Mouse (Mus musculus) adrenal gland, adult 8-10 months (tissue): Measurements from ENCODE around the gene Rsph10b. TPM values are rescaled to one million over a fixed set of nuclear protein-coding genes. Genes with fewer than 3 reads are reported as not detected.
A peak's percentile ranks its signal among the peaks of the same experiment; 100 is the strongest.

Experiments used
- DNase-seq: peaks from one replicate; pipeline ENCODE4 v3.0.0; 2022
- total RNA-seq, 4 experiments: library from RNA; stranded (reverse); gene quantifications; 2 replicates each; pipeline ENCODE4 v1.2.4; 2022

Gene Rsph10b
- total RNA-seq, 4 experiments from 2014 or later: 3.2 to 20.5 (median 6.1) TPM

DNA sequence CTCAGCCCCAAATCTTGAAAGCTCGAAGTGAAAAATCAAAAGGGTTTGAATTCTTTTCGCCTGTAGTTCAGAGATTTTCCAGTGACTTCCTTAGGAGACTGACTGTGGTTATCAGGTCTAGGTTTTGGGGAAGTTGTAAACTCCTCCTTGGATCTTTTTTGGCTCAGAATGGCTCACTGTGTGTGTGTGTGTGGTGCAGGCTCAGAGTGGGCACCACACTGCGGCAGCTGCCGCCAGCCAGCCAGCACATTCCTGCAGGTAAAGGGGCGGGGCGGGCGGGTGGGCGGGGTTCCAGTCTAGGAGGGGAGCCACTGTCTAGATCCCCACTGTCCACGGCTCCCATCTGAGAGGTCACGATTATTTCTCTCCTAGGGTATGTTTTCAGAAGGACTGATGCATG, 8.8 kb downstream of the Rsph10b start:
- no peak for DNase-seq

GRCm38 (mm10) chr5:143943231-143944125, 10.6 kb downstream of the Rsph10b start:
- no peak for DNase-seq

DNA sequence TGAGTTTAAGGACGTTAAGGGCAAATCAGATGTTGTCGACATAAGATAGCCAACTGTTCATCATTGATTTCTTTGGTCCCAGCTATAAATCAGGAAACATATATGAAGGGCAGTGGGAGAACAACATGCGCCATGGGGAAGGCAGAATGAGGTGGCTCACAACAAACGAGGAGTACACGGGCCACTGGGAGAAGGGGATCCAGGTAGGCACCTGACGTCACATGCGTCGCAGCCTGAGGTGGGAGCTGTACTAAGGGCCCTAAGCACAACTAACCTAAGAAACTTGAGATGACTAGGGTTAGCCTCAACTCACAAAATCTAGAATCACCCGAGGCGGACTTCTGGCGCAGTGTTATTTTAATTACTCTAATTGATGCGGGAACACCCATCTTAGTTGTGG, 15.5 kb downstream of the Rsph10b start:
- no peak for DNase-seq

DNA sequence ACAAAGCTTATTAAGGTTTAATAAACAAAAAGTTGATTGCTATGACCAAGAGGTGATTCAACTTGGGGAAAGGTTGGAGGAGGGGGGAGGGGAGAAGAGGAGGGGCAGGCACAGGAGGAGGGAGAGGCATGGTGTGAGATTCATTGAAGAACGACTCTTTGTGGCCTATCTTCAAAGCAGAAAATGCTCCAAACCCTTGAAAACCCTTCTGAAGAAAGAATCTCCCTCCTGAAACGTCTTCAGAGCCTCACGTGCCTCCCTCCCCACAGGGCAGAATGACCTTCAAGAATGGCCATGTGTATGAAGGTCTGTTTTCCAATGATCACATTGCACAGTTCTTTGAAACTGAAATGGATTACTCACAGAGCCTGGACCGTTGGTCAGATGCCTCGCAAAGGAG, 17.2 kb downstream of the Rsph10b start:
- DNase-seq: no peak

GRCm38 (mm10) chr5:143957101-143957500, 24.3 kb downstream of the Rsph10b start:
- no peak for DNase-seq

GRCm38 (mm10) chr5:143959551-143959950, 26.7 kb downstream of the Rsph10b start:
- no peak for DNase-seq

GRCm38 (mm10) chr5:143961176-143961575, 28.3 kb downstream of the Rsph10b start:
- DNase-seq: no peak

GRCm38 (mm10) chr5:143965586-143966345, 32.9 kb downstream of the Rsph10b start:
- DNase-seq: peak; percentile 81

DNA sequence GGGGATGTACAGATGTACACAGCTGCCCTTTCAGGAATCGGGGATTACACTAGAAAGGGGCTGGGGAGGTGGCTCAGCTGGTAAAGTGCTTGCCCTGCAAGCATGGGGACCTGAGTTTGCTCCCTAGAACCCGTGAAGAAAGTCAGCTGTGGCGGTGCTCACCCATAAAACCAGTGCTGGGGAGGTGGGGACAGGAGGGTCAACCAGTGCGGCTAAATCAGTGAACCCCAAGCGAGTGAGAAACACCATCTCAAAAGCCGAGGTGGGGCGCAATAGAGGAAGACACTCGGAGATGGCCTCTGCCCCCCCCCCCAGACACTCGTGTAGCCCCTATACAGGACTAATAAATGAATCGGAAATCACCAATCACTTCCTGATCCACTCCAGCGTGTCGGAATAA, 33.8 kb downstream of the Rsph10b start:
- no peak for DNase-seq

DNA sequence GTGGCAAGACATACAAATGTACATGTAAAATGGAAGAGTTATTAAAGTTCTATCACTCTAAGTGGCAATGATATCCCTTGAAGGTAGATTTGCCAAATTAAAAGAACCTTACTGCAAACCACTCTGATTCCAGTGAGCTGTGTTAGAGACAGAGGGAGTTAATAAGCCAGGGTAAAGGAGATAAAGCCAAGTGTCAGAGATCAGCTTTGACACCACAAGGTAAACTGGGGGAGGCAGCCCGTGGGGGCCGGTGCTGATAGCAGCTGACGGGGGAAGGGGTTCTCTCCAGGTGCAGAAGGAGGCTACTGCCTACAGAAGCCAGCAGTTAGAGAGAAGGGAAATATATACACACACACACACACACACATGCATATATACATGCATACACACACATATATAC, 39.8 kb downstream of the Rsph10b start:
- no peak for DNase-seq

DNA sequence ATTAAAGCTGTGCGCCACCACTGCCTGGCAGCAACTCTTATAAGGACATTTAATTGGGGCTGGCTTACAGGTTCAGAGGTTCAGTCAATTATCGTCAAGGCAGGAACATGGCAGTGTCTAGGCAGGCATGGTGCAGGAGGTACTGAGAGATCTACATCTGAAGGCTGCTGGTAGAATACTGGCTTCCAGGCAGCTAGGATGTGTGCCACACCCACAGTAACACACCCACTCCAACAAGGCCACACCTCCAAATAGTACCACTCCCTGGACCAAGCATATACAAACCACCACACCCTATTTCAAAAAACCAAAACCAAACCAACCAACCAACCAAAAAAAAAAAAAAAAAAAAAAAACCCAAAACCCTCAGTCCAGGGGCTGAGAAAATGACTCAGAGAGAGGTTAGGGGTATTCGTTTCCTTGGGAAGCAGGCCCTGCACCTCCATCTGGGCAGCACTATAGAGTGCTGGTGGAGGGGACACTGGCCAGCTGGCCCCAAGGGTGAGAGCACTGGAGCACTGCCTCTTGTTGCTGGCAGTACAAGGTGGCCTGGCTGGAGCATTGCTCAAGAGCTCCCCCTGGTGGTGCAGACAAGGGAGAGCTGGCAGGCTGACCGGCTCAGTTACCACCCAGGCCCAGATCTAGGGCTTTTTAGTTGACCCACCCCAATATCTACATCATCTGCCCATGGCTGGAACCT, 42.2 kb downstream of the Rsph10b start:
- peak; percentile 47 for DNase-seq

DNA sequence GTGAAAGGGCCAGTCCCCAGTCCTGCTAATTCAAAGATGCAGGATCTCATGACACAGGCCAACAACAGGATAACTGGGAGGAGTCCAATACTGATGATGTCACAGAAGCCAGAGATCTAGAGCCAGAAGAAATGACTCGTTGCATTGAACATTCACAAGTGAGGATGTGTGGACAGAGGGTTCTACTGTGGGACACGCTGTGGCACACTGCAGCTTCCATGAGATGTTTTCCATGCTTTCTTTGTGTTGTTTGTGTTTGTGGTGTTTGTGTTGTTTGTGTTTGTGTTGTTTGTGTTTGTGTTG, 42.7 kb downstream of the Rsph10b start:
- no peak for DNase-seq

- DNase-seq: no peak
Observed at GRCm38 (mm10) chr5:143976232-143976631, 43.4 kb downstream of the Rsph10b start.

- no peak for DNase-seq
Observed at GRCm38 (mm10) chr5:143976726-143977431, 44.0 kb downstream of the Rsph10b start.

DNA sequence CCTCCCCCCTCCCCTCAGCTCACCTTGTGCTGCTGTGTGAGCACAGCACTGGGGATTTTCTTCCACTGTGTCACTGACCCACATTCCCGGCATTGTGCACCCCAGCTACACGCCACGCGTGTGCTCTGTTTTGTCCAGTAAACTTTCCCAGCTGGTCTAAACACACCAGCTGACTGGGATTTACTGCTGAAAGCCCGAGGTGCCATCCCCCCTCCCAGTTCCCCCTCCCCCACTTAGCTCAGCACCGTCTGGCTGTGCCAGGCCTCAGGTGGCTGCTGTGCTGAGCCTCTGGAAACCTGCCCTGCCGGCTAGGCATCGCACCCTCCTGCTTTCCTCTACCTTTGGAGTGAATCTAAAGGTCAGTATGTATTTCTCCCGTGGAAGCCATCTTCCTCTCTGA, 48.0 kb downstream of the Rsph10b start:
- DNase-seq: no peak

GRCm38 (mm10) chr5:143982361-143982760, 49.5 kb downstream of the Rsph10b start:
- DNase-seq: no peak

DNA sequence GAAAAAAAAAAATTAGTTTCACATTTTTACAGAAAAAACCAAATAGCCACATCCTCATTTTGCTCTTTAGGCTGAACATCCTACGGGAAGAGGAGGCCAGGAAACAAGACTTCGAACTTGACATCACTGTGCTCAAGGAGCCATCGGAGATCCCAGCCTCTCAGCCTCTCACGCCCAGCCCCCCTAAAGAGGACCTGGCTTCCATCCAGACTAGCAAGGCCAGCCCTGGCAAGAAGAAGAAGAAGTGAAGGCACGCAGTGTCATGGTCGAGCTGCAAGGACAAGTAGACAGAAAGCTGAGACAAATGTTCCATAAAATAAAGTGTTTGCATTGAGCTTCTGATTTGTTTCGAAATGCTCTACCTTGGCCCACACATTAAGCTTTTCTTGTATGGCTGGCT, 52.5 kb downstream of the Rsph10b start:
- peak; percentile 79 for DNase-seq

DNA sequence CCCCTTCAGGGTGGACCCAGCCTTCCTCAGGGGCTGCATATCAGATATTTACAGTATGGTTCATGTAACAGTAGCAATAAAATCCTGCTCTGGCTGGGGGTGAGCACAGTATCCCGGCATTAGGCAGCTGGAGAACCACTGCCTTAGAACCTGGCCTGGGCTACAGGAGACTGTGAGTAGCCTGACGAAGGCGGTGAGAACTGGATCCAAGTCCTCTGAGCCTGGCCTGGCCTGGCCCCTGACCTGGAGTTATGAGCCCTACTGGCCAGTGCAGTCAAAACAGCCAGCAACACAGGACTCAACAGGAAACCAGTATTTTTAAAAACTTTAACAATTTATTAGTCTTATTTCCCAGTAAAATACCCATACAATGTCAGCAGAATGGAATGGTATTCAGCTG, 54.8 kb downstream of the Rsph10b start:
- no peak for DNase-seq

DNA sequence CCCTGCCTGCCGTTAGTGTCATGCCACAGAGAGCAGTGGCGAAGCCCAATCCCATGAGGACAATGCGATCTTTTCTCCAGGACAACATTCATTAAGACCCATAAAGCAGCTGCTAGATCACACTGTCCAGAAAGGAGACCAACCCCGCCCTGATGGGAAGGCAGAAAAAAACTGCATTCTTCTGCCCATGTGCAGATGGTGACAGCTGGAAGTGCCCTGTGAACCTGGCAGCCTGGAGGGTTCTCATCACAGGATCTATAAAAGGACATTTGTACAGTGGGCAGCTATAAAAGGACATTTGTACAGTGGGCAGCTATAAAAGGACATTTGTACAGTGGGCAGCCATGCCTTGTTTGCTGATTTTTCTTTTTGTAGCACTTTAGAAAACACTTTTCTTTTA, 56.2 kb downstream of the Rsph10b start:
- DNase-seq: no peak

DNA sequence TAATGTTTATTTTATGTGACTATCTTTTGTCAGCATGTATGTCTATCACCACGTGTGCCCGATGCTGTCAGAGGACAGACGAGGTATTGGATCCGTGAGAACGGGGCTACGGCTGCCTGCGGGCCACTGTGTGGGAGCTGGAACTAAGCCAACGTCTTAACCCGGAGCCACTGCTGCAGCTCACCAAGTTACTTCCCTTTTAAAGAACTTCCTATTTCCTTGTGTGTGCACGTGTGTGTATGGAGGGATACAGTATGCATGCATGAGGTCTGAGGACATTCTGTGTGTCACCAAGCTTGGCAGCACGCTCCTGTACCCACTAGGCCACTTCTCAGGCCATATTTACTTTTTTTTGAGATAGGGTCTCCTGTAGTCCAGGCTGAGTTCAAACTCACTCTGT, 57.3 kb downstream of the Rsph10b start:
- DNase-seq: no peak

- DNase-seq: no peak
Observed at GRCm38 (mm10) chr5:143992661-143993060, 59.8 kb downstream of the Rsph10b start.

DNA sequence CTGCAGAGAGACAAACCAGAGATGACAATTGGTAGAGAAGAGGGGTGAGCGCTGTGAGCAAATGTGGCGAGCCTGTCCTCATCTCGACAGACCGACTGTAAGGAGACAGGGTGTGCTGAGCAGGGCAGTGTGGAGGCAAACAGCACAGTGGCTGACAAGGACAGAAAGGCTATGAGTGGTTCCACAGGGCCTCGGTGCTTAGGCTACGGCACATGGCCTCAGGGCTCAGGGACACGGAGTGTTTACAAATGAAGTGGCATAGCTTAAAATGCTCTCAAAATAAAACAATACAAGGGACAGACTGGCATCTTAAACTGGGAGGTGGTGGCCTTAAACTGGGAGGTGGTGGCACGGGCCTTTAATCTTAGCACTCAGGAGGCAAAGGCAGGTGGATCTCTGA, 60.4 kb downstream of the Rsph10b start:
- no peak for DNase-seq

- DNase-seq: no peak
Observed at GRCm38 (mm10) chr5:143993849-143994248, 61.0 kb downstream of the Rsph10b start.
